Mouse (Mus musculus) intestine, postnatal 0 days (tissue): ENCODE measurements at regions not wholly inside any gene's neighbourhood (a gene's known extent, or its start where the extent isn't known, plus 50 kb on each side); places are given as distances from the start of the nearest gene placed in this dataset.

ENCODE experiments used
- ATAC-seq: fragments of 200-750 bp; cut with Nextera tagmentation; 2 replicates; pipeline ENCODE4 v1.8.0; 2017; ENCODE audit warnings: mild to moderate bottlenecking, moderate TSS enrichment, moderate library complexity
- H3K27ac ChIP-seq: fragments of 300-500 bp; sonication (generic); 2 replicates; pipeline ENCODE4 v1.5.1; 2014; ENCODE audit warnings: mild to moderate bottlenecking, low read depth, low read length, moderate library complexity
- H3K27me3 ChIP-seq: fragments of 300-500 bp; sonication (generic); replicated peaks from 2 replicates; pipeline ENCODE4 v1.6.1; 2014; ENCODE audit warnings: low read length, mixed read lengths; ENCODE audit not compliant: control insufficient read depth, insufficient read depth
- H3K36me3 ChIP-seq: fragments of 300-500 bp; sonication (generic); 2 replicates; pipeline ENCODE4 v1.6.1; 2014; ENCODE audit warnings: mild to moderate bottlenecking, moderate library complexity; ENCODE audit not compliant: control insufficient read depth, insufficient read depth
- H3K4me1 ChIP-seq: fragments of 300-500 bp; sonication (generic); replicated peaks from 2 replicates; pipeline ENCODE4 v1.6.1; 2014; ENCODE audit warnings: antibody characterized with exemption, low read length, mixed read lengths; ENCODE audit not compliant: control insufficient read depth, insufficient read depth
- H3K4me2 ChIP-seq: fragments of 300-500 bp; sonication (generic); replicated peaks from 2 replicates; pipeline ENCODE4 v1.6.1; 2014; ENCODE audit warnings: low read depth, mild to moderate bottlenecking, moderate library complexity
- H3K4me3 ChIP-seq: fragments of 300-500 bp; sonication (generic); 2 replicates; pipeline ENCODE4 v1.5.1; 2014; ENCODE audit warnings: low read depth, low read length
- H3K9ac ChIP-seq: fragments of 300-500 bp; sonication (generic); 2 replicates; pipeline ENCODE4 v1.6.1; 2014; ENCODE audit warnings: mild to moderate bottlenecking, low read depth, low read length
- H3K9me3 ChIP-seq: fragments of 300-500 bp; sonication (generic); 2 replicates; pipeline ENCODE4 v1.6.1; 2016; ENCODE audit warnings: mixed run types; ENCODE audit not compliant: control insufficient read depth
- CTCF ChIP-seq: sonication (generic); IDR thresholded peaks from 2 replicates; pipeline ENCODE4 v1.5.1; 2016; ENCODE audit warnings: low read depth, mild to moderate bottlenecking, control low read depth, antibody characterized with exemption, moderate library complexity
- WGBS: fragments of 180-500 bp; shearing (Covaris S2); extraction: QIAGEN DNeasy Blood & Tissue Kit; methylation state at CpG from one replicate; pipeline ENCODE4 v1.1.7; 2014; 5-methylcytosine and 5-hydroxymethylcytosine counted together

DNA sequence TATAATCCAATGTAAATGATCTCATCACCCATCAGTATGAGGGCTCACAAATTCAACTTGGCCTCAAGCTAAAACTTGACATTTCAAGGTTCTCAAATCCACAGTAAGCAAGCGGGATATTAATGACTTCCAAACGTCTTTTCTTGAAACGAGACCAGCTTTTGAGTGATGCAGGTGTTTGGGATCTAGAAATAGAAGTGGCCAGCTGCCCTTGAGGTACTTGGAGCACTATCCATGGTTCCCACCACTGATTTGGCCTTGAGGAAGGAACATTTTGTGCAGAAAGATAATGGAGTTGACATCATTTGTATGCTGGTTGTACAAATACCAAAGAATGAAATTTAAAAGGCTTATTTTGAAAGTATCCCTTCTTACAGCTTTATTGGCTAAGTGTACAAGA, 378.4 kb upstream of the Tusc1 start:
- Histone ChIP-seq H3K4me2 (no peak overlapping the region), H3K27ac (no peak overlapping the region), H3K36me3 (no peaks in the 10 kb centered on the region), H3K9me3 (no peaks in the 10 kb centered on the region), H3K4me3 (no peak overlapping the region), H3K9ac (no peak overlapping the region), H3K4me1 (no peaks in the 10 kb centered on the region), H3K27me3 (no peaks in the 10 kb centered on the region)
- ATAC-seq: no peak
- TF ChIP-seq CTCF: no peak
- WGBS: 71% methylated on average over 3 of the region's 3 CpGs

DNA sequence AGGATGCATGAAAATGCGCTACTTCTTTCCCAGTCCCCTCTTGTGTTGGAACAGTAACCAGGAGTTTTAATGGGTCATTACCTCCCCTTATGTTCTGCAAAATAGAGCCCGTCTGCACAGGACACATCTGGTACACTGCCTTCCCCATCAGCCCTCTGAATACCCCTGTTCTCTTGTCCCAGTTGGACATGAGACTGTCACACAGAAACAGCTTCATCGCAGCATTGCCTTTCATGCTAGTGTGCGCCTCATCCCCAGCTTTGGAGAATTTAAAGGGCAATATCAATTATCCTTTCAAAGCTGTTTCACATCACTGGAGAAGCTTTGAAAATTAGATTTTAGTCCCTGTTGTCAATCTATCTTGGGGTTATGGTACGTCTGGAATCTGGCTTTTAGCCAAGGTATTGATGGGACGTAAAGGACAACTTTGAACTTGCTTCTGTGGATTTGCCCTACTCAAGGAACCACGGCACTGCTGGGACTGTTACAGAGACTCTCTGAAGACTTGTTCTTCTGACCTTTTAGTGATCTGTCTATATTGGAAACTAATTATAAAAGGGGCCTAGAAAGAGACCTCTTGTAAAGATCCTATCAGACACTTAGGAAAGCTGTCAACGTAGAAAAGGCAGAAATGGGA, 341.2 kb upstream of the Tusc1 start:
- no peak overlapping the region for H3K4me3 ChIP-seq
- H3K27ac ChIP-seq: no peak overlapping the region
- no peak for ATAC-seq
- no peaks in the 10 kb centered on the region for H3K27me3 ChIP-seq
- no peaks in the 10 kb centered on the region for H3K36me3 ChIP-seq
- WGBS: 84% methylated on average over 8 of the region's 8 CpGs
- no peaks in the 10 kb centered on the region for H3K9me3 ChIP-seq
- no peak overlapping the region for H3K4me2 ChIP-seq
- no peak overlapping the region for H3K9ac ChIP-seq
- H3K4me1 ChIP-seq: no peaks in the 10 kb centered on the region
- TF ChIP-seq CTCF: no peak

DNA sequence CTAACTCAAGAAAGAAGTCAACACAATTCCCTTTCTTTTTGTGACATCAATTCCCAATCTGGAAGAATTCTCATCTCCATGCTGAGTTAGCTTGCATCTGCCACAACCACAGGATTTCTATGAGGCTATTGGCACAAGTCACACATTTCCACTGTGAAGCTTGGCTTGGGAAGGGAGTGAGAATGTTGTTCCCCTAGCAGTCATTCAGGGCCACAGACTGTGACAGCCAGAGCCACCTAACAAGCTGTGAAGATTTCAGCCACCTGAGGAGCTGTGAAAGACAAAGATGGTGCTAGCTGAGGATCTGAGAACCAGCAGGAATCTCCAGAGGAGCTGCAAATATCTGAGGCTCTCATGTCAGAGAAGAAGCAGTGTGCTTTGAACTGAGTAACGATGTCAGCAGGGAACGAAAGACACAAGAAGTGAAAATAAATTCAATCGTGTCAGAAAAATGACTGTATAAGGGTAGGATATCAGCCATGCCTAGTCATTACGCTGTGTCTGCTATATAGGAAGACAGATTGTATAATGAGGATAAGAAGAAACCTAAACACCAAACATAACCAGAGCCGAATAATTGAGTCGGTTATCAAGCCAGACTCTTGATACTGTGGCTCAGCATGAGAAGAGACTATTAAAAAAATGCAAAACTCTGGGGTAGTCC, 340.6 kb upstream of the Tusc1 start:
- H3K4me2 ChIP-seq: no peak overlapping the region
- no peak for TF ChIP-seq CTCF
- H3K4me3 ChIP-seq: no peak overlapping the region
- no peaks in the 10 kb centered on the region for H3K4me1 ChIP-seq
- 73% methylated on average over 6 of the region's 6 CpGs for WGBS
- H3K9ac ChIP-seq: no peak overlapping the region
- H3K27me3 ChIP-seq: no peaks in the 10 kb centered on the region
- H3K9me3 ChIP-seq: no peaks in the 10 kb centered on the region
- ATAC-seq: no peak
- no peaks in the 10 kb centered on the region for H3K36me3 ChIP-seq
- no peak overlapping the region for H3K27ac ChIP-seq

DNA sequence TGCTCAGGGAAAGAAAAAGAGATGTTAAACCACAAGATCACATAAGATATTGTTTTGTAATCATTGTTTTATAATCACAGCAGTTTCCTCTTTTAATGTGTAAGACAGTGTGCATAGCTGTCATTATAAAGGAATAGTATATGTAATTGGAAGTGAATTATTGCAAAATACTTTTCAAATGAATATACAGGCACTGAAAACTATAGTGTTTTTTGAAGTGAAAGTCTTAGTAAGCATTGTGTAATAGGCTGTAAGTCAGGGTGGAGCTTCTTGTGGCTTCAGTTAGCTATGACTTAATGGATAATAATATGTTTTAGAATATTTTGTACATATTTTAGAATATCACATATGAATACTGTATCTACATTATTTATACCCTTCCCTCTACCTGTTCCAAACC, 333.7 kb upstream of the Tusc1 start:
- Histone ChIP-seq H3K9me3 (no peaks in the 10 kb centered on the region), H3K27ac (no peak overlapping the region), H3K27me3 (no peaks in the 10 kb centered on the region), H3K4me2 (no peak overlapping the region), H3K4me1 (no peaks in the 10 kb centered on the region), H3K36me3 (no peaks in the 10 kb centered on the region), H3K4me3 (no peak overlapping the region), H3K9ac (no peak overlapping the region)
- ATAC-seq: no peak
- TF ChIP-seq CTCF: no peak

GRCm38 (mm10) chr4:93664293-93664692, 329.0 kb upstream of the Tusc1 start:
- Histone ChIP-seq H3K4me1 (no peaks in the 10 kb centered on the region), H3K27me3 (no peaks in the 10 kb centered on the region), H3K36me3 (no peaks in the 10 kb centered on the region), H3K4me3 (no peak overlapping the region), H3K27ac (no peak overlapping the region), H3K9me3 (no peaks in the 10 kb centered on the region), H3K4me2 (no peak overlapping the region), H3K9ac (no peak overlapping the region)
- no peak for TF ChIP-seq CTCF
- WGBS: 67% methylated on average over 1 of the region's 1 CpGs
- no peak for ATAC-seq

GRCm38 (mm10) chr4:93638207-93638606, 302.9 kb upstream of the Tusc1 start:
- H3K4me3 ChIP-seq: no peak overlapping the region
- H3K27me3 ChIP-seq: no peaks in the 10 kb centered on the region
- H3K4me2 ChIP-seq: no peak overlapping the region
- no peak for TF ChIP-seq CTCF
- H3K9ac ChIP-seq: no peak overlapping the region
- WGBS: 93% methylated on average over 1 of the region's 1 CpGs
- no peak for ATAC-seq
- H3K4me1 ChIP-seq: no peaks in the 10 kb centered on the region
- H3K9me3 ChIP-seq: no peaks in the 10 kb centered on the region
- no peaks in the 10 kb centered on the region for H3K36me3 ChIP-seq
- H3K27ac ChIP-seq: no peak overlapping the region

DNA sequence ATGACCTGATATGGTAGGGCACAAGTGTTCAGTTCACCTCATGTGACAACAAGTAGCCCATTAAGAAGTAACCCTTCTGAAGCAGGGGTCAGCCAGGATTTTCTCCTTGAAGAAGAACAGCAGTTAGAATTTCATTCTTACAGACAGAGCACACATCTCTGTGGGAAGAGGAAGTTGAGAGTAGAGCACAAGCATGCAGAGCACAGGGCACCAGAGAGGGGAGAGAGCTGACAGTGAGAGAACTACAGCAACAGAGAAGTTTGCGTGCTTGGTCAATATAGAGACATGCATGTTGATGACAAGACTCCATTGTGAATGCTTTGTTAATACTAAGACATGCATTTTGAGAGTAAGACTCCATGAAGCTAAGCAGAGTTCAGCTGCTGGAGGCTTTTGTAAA, 263.2 kb upstream of the Tusc1 start:
- no peak for ATAC-seq
- H3K4me2 ChIP-seq: no peak overlapping the region
- no peaks in the 10 kb centered on the region for H3K9me3 ChIP-seq
- H3K4me1 ChIP-seq: no peaks in the 10 kb centered on the region
- no peaks in the 10 kb centered on the region for H3K36me3 ChIP-seq
- H3K27me3 ChIP-seq: no peaks in the 10 kb centered on the region
- no peak overlapping the region for H3K27ac ChIP-seq
- WGBS: 95% methylated on average over 1 of the region's 1 CpGs
- TF ChIP-seq CTCF: no peak
- no peak overlapping the region for H3K9ac ChIP-seq
- no peak overlapping the region for H3K4me3 ChIP-seq
